Mouse (Mus musculus): ENCODE results near the gene Agr2.

GRCm38 (mm10) chr12:36028968-36029645 lies 36.4 kb downstream of the Agr2 start:
- TF ChIP-seq POLR2A (IDR thresholded peaks at IDR 0.05; ENCODE audit: borderline replicate concordance, extremely low read depth, low read depth, low read length) (no peak), CTCF (IDR thresholded peaks at IDR 0.05; ENCODE audit: insufficient read depth, low read length) (no peak)
